Mouse (Mus musculus): ENCODE measurements at regions not wholly inside any gene's neighbourhood (a gene's known extent, or its start where the extent isn't known, plus 50 kb on each side); places are given as distances from the start of the nearest gene placed in this dataset.

- Histone ChIP-seq H3K36me3 (ENCODE audit: insufficient read depth, low read length) (no peaks in the 10 kb centered on the region), H3K27me3 (ENCODE audit: insufficient read depth, low read length) (no peaks in the 10 kb centered on the region), H3K4me1 (ENCODE audit: insufficient read depth, low read length) (0 out of 2 replicates have a peak, but pooled peaks cover 5% of the 10 kb centered on the region), H3K27ac (no peak overlapping the region), H3K9ac (replicated peaks; ENCODE audit: low read length) (no peak overlapping the region), H3K4me3 (ENCODE audit: low read length) (no peak overlapping the region), H3K9me3 (ENCODE audit: low read length) (no peaks in the 10 kb centered on the region), H3K4me2 (ENCODE audit: low read depth, low read length) (no peak overlapping the region)
- TF ChIP-seq CTCF (IDR thresholded peaks at IDR 0.05; ENCODE audit: low read depth) = no peak
- no peak for ATAC-seq
- 36% methylated on average over 1 of the region's 1 CpGs for WGBS
- no peak for DNase-seq (ENCODE audit: low spot score)
Observed at GRCm38 (mm10) chr1:63902391-63902790, 133.3 kb upstream of the 4933402D24Rik start.

- no peak overlapping the region for H3K4me3 ChIP-seq (ENCODE audit: low read length)
- no peak overlapping the region for H3K9ac ChIP-seq (replicated peaks; ENCODE audit: low read length)
- no peaks in the 10 kb centered on the region for H3K36me3 ChIP-seq (ENCODE audit: insufficient read depth, low read length)
- H3K4me2 ChIP-seq (ENCODE audit: low read depth, low read length) = no peak overlapping the region
- 41% methylated on average over 10 of the region's 10 CpGs for WGBS
- no peaks in the 10 kb centered on the region for H3K27me3 ChIP-seq (ENCODE audit: insufficient read depth, low read length)
- H3K27ac ChIP-seq = no peak overlapping the region
- DNase-seq (ENCODE audit: low spot score) (peak; percentile 71), ATAC-seq (no peak)
- no peaks in the 10 kb centered on the region for H3K9me3 ChIP-seq (ENCODE audit: low read length)
- H3K4me1 ChIP-seq (ENCODE audit: insufficient read depth, low read length) = 0 out of 2 replicates have a peak, but pooled peaks cover 5% of the 10 kb centered on the region
- no peak for TF ChIP-seq CTCF (IDR thresholded peaks at IDR 0.05; ENCODE audit: low read depth)
Observed at GRCm38 (mm10) chr1:63899631-63900577, 130.8 kb upstream of the 4933402D24Rik start.

- Histone ChIP-seq H3K9me3 (ENCODE audit: low read length) (no peaks in the 10 kb centered on the region), H3K27ac (no peak overlapping the region), H3K4me1 (ENCODE audit: insufficient read depth, low read length) (0 out of 2 replicates have a peak, but pooled peaks cover 5% of the 10 kb centered on the region), H3K9ac (replicated peaks; ENCODE audit: low read length) (no peak overlapping the region), H3K4me3 (ENCODE audit: low read length) (no peak overlapping the region), H3K27me3 (ENCODE audit: insufficient read depth, low read length) (no peaks in the 10 kb centered on the region), H3K4me2 (ENCODE audit: low read depth, low read length) (no peak overlapping the region), H3K36me3 (ENCODE audit: insufficient read depth, low read length) (no peaks in the 10 kb centered on the region)
- no peak for DNase-seq (ENCODE audit: low spot score)
- no peak for TF ChIP-seq CTCF (IDR thresholded peaks at IDR 0.05; ENCODE audit: low read depth)
- WGBS = 81% methylated on average over 2 of the region's 2 CpGs
- ATAC-seq = no peak
Observed at GRCm38 (mm10) chr1:63898766-63899165, 129.7 kb upstream of the 4933402D24Rik start.

- 54% methylated on average over 2 of the region's 2 CpGs for WGBS
- ATAC-seq (no peak), DNase-seq (ENCODE audit: low spot score) (peak; percentile 30)
- Histone ChIP-seq H3K36me3 (ENCODE audit: insufficient read depth, low read length) (no peaks in the 10 kb centered on the region), H3K9me3 (ENCODE audit: low read length) (no peaks in the 10 kb centered on the region), H3K27me3 (ENCODE audit: insufficient read depth, low read length) (no peaks in the 10 kb centered on the region), H3K4me3 (ENCODE audit: low read length) (no peak overlapping the region), H3K4me1 (ENCODE audit: insufficient read depth, low read length) (0 out of 2 replicates have a peak, but pooled peaks cover 5% of the 10 kb centered on the region), H3K9ac (replicated peaks; ENCODE audit: low read length) (no peak overlapping the region), H3K27ac (no peak overlapping the region), H3K4me2 (ENCODE audit: low read depth, low read length) (no peak overlapping the region)
- TF ChIP-seq CTCF (IDR thresholded peaks at IDR 0.05; ENCODE audit: low read depth) = no peak
Observed at GRCm38 (mm10) chr1:63897556-63897955, 128.5 kb upstream of the 4933402D24Rik start.

GRCm38 (mm10) chr1:63879570-63879969, 110.5 kb upstream of the 4933402D24Rik start:
- 70% methylated on average over 3 of the region's 3 CpGs for WGBS
- H3K36me3 ChIP-seq (ENCODE audit: insufficient read depth, low read length) = no peaks in the 10 kb centered on the region
- no peaks in the 10 kb centered on the region for H3K27me3 ChIP-seq (ENCODE audit: insufficient read depth, low read length)
- H3K4me1 ChIP-seq (ENCODE audit: insufficient read depth, low read length) = no peaks in the 10 kb centered on the region
- H3K4me3 ChIP-seq (ENCODE audit: low read length) = no peak overlapping the region
- H3K9ac ChIP-seq (replicated peaks; ENCODE audit: low read length) = no peak overlapping the region
- no peak for ATAC-seq
- H3K4me2 ChIP-seq (ENCODE audit: low read depth, low read length) = no peak overlapping the region
- H3K27ac ChIP-seq = no peak overlapping the region
- no peak for TF ChIP-seq CTCF (IDR thresholded peaks at IDR 0.05; ENCODE audit: low read depth)
- no peaks in the 10 kb centered on the region for H3K9me3 ChIP-seq (ENCODE audit: low read length)
- DNase-seq (ENCODE audit: low spot score) = no peak

GRCm38 (mm10) chr1:63876589-63877251, 107.7 kb upstream of the 4933402D24Rik start:
- Histone ChIP-seq H3K4me2 (ENCODE audit: low read depth, low read length) (no peak overlapping the region), H3K9ac (replicated peaks; ENCODE audit: low read length) (no peak overlapping the region), H3K27me3 (ENCODE audit: insufficient read depth, low read length) (no peaks in the 10 kb centered on the region), H3K4me3 (ENCODE audit: low read length) (no peak overlapping the region), H3K4me1 (ENCODE audit: insufficient read depth, low read length) (no peaks in the 10 kb centered on the region), H3K27ac (no peak overlapping the region), H3K36me3 (ENCODE audit: insufficient read depth, low read length) (no peaks in the 10 kb centered on the region), H3K9me3 (ENCODE audit: low read length) (no peaks in the 10 kb centered on the region)
- 81% methylated on average over 5 of the region's 5 CpGs for WGBS
- no peak for ATAC-seq
- no peak for TF ChIP-seq CTCF (IDR thresholded peaks at IDR 0.05; ENCODE audit: low read depth)
- no peak for DNase-seq (ENCODE audit: low spot score)
